Mouse (Mus musculus) heart, postnatal 25 days (tissue): ENCODE measurements around the gene Tacc3. TPM values are rescaled to one million over a fixed set of nuclear protein-coding genes. Genes with fewer than 3 reads are reported as not detected.
A peak's percentile ranks its signal among the peaks of the same experiment; 100 is the strongest.

Experiments
- DNase-seq: peaks from one replicate; pipeline ENCODE4 v3.0.0; 2022; ENCODE audit warnings: low spot score
- intact Hi-C: fragments of 180-260 bp; cut with DNase I; formaldehyde crosslinking; loops from one replicate; pipeline ENCODE4 v1.15.1; 2025
- total RNA-seq, 2 experiments: library from RNA; stranded (reverse); gene quantifications; 2 replicates each; pipeline ENCODE4 v1.2.3; 2021

Tacc3 gene
- total RNA-seq, 2 experiments from 2014 or later: 2.4 TPM

DNA sequence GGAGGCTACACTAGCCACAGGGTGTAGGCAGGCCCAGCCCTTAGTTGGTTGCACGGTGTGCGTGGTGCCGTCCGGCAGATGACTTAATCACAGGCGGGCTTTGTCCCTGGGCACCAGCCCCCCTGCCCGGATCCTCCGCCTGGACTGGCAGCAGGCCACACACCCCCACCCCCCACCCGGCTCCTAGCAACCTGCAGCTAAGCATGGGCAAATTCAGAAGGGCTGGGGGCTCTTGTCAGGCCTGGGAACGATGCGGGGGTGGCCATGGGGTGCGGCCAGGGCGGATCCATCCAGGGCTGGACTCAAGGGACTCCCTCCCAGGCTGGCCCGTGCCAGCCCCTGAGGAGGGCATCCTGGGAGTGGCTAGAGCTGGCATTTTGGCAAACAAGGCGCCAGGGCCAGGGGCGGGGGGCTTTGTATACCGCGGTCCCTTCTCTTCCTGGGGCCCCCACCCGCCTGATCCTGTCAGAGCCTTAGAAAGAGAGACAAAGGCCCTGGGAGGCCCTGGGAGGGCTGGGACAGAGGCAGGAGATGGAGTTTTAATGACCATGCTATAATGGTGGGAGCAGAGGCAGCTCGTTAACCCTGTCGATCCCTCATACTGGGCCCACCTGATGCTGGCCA, 31.4 kb downstream of the Tacc3 start:
- intact Hi-C loops: no loop called here
- peak; percentile 31 for DNase-seq

DNA sequence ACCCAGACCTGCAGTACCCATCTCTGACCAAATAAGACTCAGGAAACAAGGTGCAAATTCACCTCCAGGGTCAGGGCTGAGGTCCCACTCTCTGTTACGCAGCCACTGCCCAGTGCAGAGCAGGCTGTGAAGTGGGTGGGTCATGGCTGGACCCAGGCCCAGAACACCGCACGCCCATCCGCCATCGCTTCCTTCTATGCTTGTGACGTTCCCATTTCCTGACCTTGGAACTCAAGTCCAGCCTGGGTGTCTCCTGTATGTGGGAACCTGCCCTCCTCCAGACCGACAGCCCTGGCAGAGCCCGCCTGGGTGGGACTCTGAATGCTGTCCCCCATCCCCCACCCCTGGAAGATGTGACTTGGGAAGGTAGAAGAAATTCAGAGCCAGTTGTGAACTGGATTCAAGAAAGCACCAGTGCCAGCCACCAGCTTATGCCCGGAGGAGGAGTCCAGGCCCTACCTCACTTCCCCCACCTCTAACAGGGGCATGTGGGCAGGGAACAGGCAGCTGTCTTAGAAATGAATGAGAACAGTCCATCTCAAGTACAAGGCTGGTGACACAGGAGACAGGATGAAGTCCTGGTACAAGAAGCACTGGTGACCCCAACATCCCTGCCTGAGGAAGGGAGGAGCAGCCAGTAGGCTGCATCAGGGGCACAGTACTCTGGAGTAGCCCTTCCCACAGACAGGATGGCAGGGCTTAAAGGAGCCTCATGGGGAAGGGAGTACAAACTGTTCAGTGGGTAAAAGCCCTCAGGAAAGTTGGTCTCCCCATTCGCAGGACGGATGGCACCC, 32.1 kb downstream of the Tacc3 start:
- intact Hi-C loops: no loop called here
- DNase-seq: peak; percentile 75

DNA sequence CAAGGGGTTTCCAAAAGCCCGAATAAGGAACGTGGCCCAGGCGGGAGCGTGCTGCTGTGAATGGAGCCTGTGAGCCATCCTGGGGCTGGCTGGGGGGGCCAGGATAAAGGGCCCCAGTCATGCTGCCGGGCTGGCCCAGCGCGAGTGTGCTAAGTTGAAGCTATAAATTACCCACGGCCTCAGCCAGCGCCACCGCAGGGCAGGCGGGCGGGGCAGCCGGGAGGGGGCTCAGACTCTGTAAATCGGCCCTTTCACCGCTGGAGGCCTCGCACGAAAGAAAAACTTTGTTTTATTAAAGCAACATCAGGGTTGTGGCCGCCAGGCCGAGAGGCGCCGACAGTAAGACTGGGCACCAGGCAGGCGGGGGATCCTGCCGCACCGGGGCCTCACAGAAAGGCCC, 34.5 kb downstream of the Tacc3 start:
- intact Hi-C loops: no loop called here
- no peak for DNase-seq

DNA sequence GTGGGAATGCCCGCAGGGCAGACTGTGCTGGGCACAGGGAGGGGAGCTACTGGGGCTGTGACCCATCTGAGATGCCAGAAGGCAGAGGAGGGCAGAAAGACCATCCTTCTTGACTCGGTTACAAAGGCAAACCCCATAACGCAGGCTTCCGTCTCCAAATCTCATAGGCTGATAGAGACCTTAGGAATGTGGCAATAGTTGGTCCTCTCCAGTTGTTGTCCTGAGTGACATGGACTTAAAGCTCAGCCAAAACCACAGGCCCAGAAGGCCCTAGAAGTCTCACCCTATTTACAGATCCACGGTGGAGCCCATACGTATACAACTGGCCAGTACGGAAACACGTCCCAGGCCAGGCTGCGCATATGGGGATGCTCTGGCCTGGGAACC, 36.5 kb downstream of the Tacc3 start:
- DNase-seq: no peak
- intact Hi-C loops: loop anchor here (2.0 kb wide), 1 partner anchor 26 kb away; the partner anchor contains the start of gene Fgfr3

DNA sequence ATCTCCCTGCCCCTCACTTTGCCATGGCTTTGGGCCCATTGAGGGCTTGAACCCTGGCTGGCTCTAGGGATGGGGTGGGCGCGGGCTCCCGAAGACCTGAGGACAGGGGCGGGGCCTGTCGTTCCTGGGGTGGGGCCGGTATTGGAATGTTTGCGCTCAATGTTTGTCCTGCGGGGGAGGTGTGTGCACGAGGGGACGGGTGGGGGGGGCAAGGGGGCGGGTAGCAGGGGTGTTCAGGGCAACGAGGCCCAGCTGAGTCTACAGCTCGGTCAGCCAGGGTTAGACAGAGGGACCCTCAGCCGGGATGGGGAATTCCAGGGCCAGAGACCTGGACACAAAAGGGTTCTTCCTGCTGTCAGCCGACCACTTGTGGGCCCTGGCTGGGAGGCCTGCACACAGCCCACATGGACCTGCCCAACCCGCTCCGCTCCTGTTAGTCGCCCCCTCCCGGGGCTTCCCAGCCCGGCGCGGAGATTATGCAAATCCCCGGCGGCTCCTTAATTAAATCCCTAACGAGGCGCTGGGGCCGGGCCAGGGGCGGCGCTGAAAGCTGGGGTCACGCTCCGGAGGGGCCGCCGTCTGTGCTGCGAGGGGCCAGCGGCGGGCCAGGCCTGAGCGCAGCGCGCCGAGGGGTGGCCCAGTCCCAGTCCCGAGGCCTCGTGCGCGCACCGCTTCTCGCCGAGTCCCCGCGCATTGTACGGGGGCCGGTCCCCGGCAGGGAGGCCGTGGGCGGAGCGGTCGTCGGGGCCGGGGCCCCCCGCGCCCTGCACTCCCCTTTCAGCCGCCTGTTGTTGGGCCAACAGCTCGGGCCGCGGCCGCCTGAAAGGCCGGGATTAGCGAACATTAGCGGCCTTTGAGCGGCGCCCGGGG, 37.2 kb downstream of the Tacc3 start:
- peak; percentile 21 for DNase-seq
- intact Hi-C loops: loop anchor here (2.0 kb wide), 1 partner anchor 26 kb away; the partner anchor contains the start of gene Fgfr3

DNA sequence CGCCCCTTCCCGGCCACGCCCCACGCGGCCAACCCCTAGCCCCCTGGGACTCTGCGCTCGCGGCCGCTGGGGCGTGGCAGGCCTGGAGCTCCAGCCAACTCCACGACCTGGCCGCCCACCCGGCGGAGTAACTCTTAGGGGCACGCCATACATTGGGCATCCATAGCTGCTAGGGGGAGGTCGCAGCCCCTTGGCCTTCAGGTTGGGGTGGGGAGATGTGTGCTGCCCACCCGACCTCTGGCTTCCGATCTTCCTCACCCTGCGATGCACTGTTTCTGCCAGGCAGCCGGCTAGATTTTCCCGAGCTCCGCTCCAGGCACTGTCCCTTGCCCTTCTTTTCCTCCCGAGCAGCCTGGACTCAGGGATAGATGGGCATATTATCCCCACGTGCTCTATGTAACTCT, 37.8 kb downstream of the Tacc3 start:
- DNase-seq: no peak
- intact Hi-C loops: loop anchor here (2.0 kb wide), 1 partner anchor 25 kb away; the partner anchor contains the start of gene Fgfr3

DNA sequence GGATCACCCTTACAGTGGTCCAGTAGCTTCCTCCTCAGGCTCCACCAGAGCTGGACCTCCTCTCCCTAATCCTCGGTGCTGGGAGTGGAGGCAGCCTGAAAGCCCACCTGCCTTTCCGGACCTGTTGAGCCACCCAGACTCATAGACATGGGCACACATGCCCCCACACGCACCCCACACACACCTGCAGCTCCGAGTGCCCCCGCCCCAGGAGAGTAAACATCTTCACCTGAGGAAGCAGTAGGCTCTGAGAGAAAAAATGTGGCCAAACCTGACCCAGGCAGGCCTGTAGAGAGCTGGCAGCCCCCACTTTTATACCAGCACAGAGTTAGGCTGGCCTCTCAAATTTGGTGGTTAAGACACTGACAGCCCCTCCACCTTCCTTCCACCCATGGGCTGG, 38.5 kb downstream of the Tacc3 start:
- intact Hi-C loops: no loop called here
- no peak for DNase-seq

DNA sequence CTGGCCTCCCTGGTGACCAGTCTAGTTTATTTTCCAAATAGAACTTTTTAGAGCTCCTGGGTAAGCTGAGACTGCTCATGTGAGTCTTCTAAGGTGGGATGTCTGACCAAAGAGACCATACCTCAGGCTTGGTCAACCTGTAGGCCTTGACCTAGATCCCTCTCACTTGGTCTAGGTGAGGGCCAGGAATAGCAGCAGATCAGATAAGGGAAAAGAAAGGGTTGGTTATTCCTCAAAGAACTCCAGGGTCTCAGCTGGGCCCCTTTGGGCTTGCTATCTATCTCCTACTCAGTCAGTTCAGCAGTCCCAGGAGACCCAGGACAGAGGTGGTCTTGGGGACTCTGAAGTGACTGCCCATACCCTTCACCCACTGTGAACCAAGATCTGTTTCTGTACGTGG, 39.6 kb downstream of the Tacc3 start:
- intact Hi-C loops: no loop called here

DNA sequence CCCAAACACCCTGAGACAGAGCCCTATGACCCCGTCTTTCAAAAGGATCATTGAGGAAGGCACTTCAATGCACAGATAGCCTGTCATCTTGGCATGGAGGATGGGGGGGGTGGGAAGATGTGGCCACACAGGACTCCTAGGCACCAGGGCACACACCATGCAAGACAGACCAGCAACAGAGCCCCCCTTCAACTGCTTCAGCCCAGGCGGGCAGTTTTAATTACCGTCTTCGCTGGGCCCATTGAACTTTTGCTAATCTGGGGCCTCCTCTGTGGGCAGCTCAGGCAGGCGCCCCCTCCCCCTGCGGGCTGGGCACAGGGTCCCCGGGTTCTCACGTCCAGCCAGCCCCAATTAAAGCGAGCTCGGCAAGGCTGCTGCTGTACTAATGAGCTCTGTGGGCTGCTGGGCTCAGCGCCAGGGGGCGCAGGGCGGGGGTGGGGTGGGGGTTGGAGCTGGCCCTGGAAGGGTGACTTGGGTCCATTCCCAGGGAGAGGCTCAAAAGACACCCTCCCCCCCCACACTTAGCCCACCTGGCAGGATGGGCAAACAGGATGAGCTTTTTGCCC, 40.1 kb downstream of the Tacc3 start:
- intact Hi-C loops: no loop called here

More for the DNA sequence above, 39.6 kb downstream of the Tacc3 start:
- no peak for DNase-seq

DNA sequence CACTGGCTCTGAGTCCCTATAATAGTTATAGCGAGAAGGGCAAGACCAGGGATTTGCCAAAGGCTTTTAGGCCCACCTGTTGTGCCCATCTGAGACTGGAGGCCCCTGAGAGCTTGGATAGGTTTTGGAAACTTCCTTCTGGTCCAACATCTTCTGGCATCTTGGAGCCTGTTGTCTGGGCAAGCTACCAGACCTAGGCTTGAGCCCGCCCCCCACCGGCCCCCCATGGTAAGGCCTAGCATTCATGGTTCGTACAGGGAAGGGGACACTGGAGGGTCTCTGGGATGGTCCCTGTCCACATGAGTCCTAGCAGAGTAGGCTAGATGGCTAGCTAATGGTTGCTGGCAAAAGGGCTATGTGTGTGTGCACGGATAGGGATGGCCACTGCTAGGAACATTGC, 40.7 kb downstream of the Tacc3 start:
- DNase-seq: no peak
- intact Hi-C loops: no loop called here

More for the DNA sequence above, 40.1 kb downstream of the Tacc3 start:
- DNase-seq: no peak

DNA sequence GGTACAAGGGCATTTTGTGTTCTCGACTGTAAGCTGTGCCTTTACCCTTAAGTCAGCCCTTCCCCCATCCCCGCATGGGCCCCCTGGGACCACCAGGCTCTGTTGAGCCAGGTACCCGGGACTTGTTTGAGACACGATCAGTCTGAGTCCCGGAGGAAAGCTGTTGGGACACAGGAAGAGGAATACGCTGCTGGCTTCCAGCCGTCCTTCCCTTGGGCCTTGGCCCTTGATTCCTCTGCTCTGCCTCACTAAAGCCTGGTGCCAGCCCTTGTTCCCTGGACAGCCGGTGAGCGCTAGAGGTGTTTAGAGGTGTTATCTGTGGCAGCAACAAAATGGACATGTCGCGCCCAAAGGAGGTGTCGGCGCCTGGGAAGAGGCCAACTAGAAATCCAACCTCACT, 42.1 kb downstream of the Tacc3 start:
- intact Hi-C loops: no loop called here
- DNase-seq: no peak

DNA sequence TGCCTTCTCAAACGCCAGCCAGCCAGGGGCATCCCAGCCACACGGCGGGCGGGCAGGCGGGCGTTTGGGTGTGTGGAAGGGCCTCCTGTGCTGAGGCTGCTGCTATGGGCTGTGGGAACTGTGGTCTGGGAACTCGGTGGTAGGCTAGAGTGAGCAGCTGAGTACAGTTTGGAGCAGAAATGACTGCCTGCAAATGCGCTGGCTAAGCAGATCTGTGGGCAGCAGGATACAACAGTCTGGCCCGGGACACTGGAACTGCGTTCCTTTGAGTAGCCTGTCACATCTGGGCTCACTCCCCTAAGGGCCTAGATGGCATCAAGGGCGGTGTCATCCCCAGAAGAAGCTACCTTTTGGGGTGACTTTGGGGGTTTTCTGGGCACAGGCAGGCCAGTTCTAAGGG, 43.9 kb downstream of the Tacc3 start:
- no peak for DNase-seq
- intact Hi-C loops: no loop called here

DNA sequence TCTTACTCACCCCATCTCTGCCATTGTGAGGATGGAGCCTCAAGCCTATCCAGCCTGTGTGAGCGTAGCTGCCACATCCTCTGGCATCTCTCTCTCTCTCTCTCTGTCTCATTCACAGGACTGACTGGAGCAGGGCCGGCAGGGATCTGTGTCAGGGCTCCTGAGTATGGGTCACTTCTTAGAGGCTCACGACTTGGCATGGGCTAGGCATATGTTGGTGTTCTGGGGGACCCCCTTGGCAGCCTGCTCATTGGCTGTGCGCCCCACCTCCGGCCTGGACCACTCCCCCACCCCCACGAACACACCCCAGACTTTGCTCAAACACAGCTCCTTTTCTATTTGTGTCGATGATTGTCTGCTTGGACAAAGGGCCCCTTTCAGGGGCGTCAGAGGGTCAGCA, 46.1 kb downstream of the Tacc3 start:
- no peak for DNase-seq
- intact Hi-C loops: no loop called here

DNA sequence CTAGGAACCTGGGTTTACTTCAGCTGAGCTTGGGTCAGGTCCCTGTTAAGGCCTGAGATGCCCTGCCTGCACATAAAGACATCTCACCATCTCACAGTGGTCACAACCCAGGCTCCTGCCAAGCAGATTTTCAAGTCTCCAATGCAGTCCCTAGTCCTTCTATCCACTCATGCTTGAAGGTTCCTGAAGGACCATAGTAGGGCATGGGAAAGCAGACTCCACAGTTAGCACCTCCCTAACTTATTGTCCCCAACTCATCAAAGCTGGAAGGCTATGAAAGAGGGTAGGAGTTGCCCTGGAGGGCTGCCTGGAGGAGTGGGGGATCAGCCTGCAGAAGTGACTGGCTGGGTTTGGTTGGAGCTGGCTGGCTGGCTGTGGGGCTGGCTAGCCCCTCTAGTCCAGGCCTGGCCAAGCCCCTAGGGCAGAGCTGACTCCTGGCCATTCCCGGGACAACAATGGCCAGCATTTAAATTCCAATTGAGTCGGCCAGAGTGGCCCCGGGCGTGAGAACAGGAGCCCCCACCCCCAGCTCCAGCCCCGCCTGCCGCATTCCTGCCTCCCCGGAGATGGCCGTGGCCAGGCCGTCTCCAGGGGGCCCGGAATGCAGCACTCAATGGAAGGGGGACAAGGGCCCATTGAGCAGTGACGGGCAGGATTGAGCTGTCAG, 47.1 kb downstream of the Tacc3 start:
- DNase-seq: no peak
- intact Hi-C loops: no loop called here

DNA sequence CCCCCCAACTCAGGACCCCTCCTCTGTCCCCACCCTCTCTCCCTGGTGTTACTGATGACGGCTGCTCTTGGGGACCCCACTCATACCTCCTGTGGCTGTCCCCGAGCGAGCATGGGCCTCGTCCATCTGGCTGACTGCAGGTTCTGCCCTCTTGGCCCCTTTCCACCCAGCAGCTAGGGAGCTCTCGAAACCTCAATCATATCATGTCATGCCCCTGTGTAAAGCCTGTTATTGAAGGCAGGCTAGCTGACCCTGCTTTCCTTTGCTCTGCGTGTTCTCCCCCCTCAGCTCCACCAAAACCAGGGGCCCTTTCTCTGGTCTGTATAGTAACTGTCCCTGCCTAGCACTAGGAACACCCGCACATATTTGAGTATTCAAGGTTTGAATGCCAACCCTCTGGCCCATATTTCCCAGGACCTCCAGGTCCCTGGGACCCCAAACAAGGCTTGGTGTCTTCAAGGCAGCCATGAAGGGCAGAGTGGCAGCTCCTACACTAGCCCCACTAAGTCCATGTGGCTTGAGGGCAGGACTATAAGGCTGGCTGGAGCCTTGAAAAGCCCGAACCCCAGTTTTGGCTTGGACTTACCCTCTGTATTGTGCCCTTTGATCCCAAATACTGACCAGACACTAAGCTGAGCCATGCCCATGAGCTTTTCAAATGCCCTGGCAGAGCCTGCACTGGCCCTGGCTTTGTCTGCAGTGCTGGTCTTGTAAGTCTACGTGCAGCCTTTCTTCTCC, 47.9 kb downstream of the Tacc3 start:
- intact Hi-C loops: no loop called here
- no peak for DNase-seq

DNA sequence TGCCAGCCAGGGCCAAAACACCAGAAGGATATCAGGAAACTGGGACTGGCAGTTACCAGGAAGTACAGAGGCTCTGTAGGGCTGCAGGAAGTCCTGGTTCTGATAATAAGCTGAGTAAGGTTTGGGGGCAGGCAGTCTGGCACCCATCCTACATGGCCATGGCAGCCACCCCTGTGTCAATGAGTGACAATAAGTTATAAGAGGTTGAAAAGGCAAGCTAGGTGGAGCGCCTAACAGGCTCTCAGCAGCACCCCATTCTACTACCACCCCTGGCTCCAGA, 48.4 kb downstream of the Tacc3 start:
- DNase-seq: no peak
- intact Hi-C loops: no loop called here

DNA sequence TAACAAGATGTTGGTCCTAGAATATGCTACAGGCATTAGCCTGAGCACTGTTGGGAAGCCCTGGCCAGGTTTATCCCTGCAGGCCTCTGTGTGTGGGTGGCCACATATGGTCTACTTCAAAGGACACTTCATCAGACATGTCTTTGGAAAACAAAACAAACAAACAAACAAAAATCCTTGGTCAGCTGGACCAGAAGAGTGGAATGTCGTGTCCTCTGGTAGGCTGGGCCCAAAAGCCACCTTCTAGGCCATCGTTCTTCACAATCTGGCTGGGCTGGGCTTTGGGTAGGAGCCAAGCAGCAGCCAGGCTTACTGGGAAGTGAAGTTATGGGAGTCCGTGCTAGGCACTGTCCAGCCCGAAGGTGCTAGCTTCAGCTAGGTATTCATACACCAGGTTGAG, 49.2 kb downstream of the Tacc3 start:
- no peak for DNase-seq
- intact Hi-C loops: no loop called here

DNA sequence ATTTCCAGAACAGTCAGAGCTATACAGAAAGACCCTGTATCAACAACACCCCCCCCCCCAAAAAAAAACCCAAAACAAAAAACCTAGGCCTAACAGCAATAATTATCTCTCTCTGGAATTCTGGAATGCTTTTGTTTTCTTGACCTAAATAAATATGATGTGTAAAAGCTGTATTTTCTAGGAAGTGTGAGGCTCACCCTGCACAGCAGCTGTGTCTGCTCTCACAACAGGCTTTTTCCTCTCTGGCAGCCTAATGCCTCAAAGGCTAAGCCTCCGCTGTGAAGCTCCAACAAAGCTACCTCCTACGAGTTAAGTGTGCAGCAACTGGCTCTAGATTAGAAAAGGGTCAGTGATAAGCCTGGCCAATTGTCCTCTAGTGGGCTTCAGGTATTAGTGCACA, 51.1 kb downstream of the Tacc3 start:
- no peak for DNase-seq
- intact Hi-C loops: no loop called here

DNA sequence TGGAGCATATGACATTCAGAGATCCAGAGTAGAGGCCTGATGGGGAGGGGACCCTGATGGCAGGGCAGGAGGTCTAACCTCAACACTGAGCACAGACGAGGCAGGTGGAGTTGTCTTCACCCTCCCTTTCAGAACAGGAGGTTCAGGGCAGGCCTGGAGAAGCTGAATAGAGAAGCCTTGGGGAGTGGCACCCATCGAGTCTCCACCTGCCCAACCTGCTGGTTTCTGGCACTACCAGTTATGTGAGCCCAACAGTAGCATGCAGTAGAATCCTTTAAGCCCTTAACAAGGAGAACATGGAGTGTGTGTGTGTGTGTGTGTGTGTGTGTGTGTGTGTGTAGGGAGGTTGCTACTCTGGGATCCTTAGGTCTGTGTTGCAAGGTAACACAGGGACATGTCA, 54.6 kb downstream of the Tacc3 start:
- no peak for DNase-seq
- intact Hi-C loops: no loop called here
